Mouse (Mus musculus): Measurements from ENCODE around the gene Prkd2.

- TF ChIP-seq CTCF (IDR thresholded peaks at IDR 0.05; ENCODE audit: low read depth): no peak
- no peak for TF ChIP-seq EP300 (IDR thresholded peaks at IDR 0.05; ENCODE audit: low read depth)
These were observed 4.1 kb downstream of the Prkd2 start for GRCm38 (mm10) chr7:16846775-16847174.
